Mouse (Mus musculus): ENCODE results near the gene Gucd1.
A peak's percentile ranks its signal among the peaks of the same experiment; 100 is the strongest.
"Not testable (repeated sequence)": the region's sequence is repeated elsewhere in the genome, so short reads cannot be mapped to it uniquely, and the experiment has no call there.

The Gucd1 gene

DNA sequence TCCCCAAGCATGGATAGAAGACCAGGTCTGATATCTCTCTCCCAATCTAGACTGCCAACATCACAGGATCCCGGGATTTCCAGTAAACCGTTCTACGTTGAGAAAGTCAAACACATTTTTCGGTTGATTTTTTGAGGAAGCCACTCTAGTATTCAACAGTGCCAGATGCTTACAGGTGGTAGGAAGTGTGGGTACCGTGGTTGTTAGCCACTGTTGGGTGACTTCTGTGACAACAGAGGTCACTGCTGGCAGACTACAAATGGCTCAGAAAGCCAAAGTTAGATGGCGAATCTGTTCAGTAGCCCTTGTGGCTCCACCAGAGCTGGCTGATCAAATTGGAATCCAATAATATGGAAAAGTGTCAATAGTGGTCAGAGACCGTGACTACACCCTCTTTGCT, 14.1 kb downstream of the Gucd1 start:
- DNase-seq (ENCODE audit: low spot score) = no peak

DNA sequence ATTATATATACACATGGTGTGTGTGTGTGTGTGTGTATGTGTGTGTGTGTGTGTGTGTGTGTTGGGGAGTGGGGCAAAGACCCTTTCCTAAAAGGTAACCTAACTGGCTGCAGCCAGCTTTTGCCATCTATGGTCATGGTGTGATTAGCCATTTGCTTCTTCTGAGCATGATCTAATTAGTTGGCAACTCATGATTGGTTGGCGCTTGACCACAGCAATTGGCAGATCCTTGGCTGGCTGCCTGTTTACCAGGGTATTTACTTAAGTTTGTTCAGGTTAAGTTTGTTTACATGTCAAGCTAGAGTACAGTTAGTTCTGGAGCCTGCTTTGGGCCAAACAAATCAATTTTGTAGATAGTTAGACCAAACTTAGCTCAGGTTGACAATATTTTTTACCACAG, 16.1 kb downstream of the Gucd1 start:
- no peak for DNase-seq (ENCODE audit: low spot score)

DNA sequence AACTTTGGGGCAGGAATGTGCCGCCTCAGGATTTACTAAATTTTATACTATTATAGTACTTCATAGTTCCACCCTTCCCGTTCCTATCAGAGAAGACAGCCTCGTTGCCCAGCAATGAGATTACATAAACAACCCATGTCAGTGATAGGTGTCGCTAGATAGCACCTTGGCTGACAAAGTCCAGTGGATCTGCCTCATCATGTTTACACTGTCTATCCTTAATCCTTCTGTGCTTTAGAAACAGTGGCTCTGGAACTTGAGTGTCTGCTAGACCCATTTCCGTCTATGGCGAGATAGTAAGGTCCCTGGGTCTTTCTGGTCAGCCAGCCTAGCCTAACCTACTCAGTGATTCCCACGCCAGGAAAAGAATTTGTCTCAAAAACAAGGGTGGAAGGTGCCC, 17.4 kb downstream of the Gucd1 start:
- no peak for DNase-seq (ENCODE audit: low spot score)

DNA sequence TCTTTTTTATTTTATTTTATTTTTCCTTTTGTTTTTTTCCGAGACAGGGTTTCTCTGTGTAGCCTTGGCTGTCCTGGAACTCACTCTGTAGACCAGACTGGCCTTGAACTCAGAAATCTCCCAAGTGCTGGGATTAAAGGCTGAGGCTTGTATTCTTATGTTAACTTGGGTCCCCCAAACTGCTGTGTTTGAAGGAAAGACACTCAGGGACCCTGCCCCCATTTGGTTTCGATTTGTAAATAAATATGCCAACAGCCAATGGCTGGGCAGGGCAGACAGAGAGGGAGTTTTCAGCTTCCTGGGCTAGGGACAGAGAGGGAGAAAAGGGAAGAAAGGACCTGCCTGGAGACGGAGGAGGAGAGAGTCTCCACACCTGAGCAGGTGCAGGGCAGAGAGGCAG, 18.0 kb downstream of the Gucd1 start:
- DNase-seq (ENCODE audit: low spot score) = no peak

DNA sequence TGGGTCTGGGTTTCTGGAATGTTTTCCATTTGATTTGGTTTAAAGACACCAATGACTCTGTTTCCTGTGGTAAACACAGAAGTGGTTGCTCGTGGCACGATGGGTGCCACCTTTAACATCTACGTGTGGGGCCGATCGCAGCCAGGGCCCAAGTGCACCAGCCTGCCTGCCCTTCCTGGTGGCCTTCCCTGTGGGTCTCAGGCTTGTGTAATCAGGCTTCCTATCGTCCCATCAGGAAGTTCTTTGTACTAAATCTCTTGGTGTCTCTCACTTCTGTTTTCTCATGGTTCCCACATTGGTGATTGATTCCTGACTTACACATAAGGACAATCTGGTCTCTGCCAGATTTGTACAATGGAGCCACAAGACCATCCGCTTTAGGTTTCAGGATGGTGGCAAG, 18.6 kb downstream of the Gucd1 start:
- not testable (repeated sequence) for DNase-seq (ENCODE audit: low spot score)

DNA sequence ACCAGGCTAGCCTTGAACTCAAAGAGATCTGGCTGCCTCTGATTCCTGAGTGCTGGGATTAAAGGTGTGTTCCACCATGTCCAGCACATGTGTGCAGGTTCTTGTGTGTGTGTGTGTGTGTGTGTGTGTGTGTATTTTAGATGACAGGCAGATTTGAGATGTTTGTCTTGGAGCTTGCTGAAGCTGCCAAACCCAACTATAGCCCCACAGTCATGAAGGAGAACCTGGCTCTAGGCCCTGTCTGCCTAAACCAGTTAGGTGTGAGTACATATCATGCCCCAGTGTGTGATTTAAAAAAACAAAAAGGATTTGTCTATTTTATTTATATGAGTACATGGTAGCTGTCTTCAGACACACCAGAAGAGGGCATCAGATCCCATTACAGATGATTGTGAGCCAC, 21.9 kb downstream of the Gucd1 start:
- no peak for DNase-seq (ENCODE audit: low spot score)

DNA sequence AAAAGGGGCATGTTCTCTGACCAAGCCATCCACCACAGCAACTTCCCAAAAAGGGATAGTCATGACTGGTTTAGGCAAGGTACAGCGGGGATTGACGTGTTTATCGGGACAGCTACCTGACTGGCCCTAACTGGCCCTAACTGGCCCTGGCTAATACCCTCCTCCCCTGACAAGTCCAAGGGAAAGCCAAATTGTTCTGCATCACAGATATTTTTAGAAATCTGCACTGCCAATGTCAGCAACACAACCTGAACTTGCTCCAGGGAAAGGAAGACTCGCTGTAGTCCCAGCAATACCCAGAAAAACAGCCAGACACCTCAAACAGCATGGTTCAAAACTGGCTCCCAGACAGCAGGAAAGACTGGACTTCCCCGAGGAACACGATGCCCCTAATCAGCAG, 22.5 kb downstream of the Gucd1 start:
- no peak for DNase-seq (ENCODE audit: low spot score)

DNA sequence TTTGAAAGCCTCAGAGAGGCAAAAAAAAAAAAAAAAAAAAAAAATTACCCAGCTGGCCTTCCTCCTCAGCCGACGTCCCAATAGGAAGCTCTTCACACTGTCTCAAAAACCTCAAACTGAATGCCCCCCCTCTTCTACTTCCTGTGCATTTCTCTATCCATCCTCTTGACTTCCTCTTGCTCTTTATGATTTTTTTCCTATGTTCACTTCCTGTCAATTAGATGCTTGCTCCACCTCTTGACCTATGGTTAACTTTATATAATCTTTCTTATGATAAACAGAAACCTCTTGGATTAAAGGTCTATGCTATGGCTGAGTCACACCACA, 25.9 kb downstream of the Gucd1 start:
- no peak for DNase-seq (ENCODE audit: low spot score)

DNA sequence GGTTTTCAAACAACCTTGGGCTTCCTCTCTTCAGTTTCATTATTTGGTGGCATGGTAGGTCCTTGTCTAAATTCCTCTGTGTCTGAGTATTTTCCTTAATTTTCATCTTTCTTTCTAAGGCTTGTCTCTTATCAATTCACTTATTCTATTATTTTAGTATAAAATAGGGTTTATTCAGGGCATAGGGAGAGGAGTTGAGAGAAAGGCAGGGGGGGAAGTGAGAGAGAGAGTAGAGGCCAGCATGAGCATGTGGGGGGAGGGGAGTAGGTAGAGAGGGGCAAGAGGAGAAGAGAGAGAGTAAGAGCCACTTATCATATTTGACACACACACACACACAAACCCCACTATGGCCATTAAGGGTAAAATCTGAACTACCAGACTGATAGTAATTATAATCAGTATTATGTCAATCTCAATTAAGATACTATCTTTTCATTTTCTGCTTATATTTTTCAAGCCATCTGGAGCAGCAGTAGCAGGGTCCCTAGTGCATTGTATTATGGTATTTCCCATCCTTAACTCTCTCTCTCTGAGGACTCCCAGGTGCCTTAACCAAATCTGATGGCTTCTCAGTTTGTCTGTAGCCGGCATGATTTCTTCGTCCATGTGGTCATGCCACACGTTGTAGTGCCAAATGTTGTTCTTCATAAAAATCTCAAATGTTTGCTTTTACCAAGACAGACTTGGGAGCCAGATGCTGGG, 26.4 kb downstream of the Gucd1 start:
- DNase-seq (ENCODE audit: low spot score) = no peak

DNA sequence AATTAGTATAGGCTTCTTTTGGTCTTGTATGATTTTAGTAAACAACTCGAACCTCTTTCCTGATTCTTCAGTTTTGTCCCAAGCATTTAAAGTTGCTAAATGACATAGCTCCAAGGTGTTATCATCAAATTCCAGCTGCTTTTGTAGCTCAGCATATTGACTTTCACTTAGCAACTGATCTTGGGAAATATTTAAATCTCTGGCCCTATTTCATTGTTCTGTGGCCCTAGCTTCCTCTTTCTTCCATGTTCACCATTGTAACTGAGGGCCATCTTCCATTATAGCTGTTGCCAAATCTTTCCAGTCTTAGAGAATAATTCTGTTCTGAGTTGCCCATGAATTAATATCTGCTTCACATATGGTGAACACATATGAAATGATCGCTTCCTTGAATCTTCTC, 27.0 kb downstream of the Gucd1 start:
- no peak for DNase-seq (ENCODE audit: low spot score)

DNA sequence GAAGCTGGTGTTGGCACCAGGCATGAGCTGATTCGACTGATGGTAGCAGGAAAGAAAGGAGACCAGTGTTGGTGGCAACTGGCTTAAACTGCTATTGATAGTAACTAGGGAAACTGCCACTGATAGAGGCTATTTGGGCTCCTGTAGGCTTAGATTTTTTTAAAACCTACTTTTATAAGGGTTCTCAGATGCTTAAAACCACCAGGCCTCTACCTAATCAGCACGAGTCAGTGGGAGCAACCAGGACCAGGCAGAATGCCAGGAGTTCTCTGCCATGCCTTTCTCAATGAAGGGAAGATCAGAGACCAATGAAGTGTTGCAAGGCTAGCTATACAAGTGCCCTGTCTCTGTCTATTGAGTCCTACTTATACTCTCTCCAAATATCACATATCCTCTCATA, 28.2 kb downstream of the Gucd1 start:
- no peak for DNase-seq (ENCODE audit: low spot score)

DNA sequence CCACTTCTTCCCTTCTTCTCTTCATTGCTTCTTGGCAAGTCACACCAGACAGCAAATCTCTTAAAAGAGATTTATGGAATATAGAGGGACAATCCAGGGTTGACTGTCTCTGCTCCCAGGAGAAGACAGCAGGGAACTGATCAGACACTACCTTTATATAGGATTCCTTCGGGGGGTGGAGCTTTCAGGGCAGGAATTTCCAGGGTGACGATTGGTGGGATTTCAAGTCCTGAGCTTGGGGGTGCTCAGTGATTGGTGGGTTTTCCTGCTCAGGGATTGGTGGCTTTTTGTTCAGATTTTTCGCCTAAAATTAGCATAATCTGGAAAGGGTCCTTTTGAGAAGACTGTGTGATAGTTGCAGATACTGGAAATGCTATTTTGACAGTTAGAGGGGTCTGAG, 30.6 kb downstream of the Gucd1 start:
- no peak for DNase-seq (ENCODE audit: low spot score)

DNA sequence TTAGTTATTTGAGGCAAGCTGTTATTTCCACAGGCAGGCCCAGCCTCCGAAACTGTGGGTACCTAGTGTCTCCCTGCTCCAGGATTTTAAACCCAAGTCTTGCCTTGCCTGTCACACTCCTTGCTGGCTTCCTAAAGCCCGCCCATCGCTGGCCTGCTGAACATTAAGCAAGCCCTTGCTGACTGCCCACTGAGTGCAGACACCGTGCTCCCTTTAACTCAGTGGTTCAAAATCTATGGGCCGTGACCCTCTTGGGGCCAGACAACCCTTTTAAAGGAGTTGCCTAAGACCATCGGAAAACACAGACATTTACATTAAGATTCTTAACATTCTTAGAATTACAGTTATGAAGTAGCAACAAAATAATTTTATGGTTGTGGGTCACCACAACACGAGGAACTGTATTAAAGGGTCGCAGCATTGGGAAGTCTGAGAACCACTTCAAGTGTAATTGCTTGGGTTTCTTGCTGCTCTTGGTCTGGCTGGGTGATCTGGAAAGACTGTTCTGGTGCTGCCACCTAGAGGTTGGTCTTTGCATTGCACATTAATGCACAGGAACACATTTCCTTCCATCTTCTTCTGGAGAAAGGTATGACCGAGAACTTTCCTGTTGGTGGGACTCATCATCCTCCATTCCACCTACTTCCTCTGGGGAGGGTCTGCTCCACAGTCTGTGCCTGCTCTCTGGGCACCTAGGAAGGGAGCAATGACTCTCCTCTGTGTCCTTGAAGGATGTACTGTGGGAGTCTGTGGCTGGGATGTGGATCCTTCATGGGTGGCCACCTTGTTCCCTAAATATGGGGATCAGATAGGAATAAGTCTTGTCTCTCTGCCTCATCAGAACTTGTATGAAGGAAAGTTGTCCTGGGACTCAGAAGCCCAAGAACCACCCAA, 31.4 kb downstream of the Gucd1 start:
- DNase-seq (ENCODE audit: low spot score) = peak; percentile 58

DNA sequence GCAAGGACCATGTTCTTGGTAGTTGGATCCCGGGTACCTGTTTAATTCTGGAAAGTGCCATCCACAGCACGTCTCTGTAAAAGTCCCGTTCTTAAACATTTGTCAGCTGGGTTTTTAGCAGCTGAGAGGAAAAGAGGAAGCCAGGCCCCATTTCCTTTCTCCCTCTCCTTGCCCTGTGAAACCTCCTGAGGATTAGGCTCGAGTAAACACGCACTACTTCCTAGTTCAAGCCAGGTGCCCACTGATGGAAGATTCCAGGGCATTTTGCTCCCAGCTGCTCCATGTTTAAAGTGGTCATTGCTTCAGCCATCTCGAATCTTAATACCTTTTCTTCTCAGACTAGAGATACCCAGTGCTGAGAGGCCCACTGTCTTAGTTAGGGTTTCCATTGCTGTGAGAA, 33.0 kb downstream of the Gucd1 start:
- no peak for DNase-seq (ENCODE audit: low spot score)

DNA sequence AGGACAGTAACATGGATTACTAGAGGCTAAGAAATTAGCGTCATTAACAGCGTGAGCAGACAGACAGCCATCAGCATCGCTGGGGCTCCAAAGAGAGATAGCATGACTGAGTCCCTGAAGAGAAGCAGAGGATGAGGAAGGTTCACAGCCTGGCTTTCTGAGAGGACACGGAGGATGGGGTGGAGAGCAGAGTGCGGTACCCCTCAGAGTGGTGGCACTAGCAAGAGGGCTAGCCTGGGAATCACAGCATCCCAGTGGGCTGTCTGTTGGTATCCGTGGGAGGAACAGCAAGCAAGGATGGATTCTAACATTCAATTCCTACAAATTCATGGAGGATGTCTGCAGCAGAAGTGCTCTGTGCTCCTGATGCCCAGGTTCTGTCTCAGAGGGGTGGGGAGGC, 33.7 kb downstream of the Gucd1 start:
- no peak for DNase-seq (ENCODE audit: low spot score)

DNA sequence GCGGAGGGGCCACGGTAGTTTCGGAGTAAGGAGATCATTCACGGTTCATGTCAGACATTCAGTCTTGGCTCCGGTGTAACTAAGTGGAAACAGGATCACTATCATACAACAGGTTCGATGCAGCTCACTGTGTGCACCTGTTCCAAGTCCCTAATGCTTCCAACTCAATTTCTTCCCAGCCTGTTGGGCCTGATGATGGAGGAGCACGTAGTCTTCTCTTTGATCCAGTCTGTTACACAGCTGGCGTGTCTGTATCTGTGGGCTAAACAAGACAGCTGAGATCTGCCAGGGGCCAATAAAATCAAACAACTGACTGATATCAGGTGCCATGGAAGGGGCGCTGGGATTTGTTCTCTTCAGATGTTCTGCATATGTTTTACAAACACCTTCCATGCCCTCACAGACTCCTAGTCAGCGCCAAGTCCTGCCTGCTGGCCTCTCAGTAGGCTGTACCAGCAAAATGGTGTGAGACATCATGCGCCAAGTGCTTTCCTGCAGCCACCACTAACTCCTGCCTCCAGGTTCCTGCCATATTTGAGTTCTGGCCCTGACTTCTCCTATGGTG, 34.8 kb downstream of the Gucd1 start:
- DNase-seq (ENCODE audit: low spot score) = no peak

DNA sequence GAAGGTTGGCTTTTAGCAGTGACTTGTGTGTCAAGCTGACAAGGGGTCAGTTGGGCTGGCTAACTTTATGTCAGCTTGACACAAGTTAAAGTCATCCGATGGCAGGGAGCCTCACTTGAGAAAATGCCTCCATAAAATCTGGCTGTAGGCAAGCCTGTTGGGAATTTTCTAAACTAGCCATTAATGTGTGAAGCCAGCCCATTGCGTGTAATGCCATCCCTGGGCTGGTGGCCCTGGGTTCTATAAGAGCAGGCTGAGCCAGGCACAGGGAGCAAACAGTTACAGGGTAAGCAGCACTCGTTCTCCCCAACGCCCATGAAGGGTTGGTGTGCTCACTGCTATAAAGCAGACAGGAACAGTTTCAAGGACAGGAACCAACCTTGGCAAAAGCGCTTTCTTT, 35.5 kb downstream of the Gucd1 start:
- DNase-seq (ENCODE audit: low spot score) = no peak

DNA sequence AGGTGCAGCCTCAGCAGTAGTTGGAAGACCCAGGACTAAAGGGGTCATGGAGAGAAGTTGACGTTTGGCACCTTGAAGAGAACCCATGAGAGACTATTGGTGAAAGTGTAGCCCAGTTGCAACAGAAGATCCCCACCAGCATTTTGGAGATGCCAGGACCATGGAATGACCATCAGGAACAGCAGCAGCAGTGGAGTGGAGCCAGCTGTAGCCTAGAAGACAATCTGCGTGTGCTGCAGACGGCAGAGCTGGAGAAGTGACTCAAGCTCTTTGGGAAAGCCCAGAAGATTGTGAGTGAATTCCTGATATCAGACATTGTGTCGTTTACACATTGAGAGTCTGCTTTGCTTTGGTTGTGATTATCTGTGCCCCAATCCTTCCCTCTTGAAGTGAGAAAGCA, 36.1 kb downstream of the Gucd1 start:
- DNase-seq (ENCODE audit: low spot score) = no peak

DNA sequence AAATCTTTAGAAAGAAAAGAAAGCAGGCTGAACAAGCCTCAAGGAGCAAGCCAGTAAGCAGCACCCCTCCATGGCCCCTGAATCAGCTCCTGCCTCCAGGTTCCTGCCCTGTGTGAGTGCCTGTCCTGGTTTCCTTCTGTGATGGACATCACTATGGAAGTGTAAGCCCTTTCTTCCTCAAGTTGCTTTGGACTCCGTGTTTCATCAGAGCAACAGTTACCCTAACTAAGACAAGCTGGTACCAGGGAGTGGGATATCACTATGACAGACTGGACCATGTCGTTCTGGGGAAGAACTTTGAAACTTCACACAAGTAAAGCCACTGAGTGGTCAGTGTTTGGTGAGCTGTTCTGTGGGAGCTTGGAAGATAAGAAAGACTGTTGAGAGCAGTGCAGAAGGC, 37.8 kb downstream of the Gucd1 start:
- DNase-seq (ENCODE audit: low spot score) = no peak

DNA sequence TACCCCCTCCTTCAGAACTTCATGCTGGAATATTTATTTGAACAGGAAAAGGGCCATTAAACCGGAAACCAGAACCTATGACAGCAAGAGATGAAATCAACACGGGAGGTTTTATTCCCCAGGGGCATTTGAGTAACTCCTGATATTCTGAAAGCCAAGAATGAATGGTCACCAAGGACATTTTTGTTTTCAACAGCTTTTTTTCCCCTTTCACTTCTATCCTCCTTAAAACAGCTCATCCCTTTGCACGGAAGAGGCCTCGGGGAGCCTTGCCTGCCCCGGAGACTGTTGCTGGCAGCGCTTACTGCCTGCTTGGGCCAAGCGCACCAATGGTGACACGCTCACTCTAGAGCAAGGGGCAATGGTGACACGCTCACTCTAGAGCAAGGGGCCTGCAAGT, 40.7 kb downstream of the Gucd1 start:
- no peak for DNase-seq (ENCODE audit: low spot score)

DNA sequence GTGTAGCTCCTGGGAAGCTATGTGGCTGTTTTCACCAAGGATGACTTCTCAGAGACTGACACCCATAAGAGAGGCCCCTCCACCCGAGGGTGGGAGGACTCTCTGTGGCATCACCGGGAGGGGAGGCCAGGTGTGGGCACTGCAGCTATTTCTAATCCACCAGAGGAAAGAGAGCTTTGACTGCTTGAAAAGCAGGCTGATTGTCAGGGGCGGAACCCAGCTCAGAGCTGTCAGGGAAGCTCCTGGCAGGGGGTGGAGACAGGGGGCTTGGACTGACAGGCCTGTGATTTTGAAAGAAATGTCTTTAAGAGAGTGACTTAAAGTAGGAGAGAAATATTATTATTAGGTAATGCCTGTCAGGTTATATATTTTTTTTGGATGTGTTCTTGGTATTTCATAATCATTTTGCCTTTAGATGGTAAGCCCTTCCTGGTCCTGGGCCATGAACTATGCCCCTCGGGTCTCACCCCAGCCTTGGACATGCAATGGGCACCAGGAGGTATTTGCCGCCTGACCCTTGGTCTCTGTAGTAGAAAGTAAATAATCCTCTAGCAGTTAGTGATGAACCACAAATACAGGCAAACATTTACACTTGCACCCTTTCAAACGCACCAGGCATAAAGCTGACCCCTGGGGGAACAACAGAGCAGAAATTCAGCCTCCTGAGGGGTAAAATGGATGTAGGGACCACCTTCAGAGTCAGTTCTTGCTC, 42.5 kb downstream of the Gucd1 start:
- not testable (repeated sequence) for DNase-seq (ENCODE audit: low spot score)

DNA sequence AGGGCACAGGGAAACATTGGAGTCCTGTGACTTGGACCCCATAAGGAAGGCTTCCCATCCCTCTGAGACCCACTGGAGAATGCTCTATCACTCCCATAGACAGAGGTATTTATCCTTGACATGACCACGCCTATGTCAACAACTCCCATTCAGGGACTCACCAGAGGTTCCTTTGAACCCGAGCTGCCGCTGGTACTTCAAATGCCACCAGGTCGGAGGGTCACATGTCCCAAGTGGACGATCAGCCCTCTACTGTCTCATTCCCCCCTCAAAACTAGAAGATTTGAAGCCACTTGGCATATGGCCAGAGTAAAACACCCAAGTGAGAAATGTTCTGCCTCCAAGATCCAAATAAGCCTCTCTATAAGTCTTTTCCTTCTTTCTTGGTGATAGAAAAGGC, 43.2 kb downstream of the Gucd1 start:
- no peak for DNase-seq (ENCODE audit: low spot score)

DNA sequence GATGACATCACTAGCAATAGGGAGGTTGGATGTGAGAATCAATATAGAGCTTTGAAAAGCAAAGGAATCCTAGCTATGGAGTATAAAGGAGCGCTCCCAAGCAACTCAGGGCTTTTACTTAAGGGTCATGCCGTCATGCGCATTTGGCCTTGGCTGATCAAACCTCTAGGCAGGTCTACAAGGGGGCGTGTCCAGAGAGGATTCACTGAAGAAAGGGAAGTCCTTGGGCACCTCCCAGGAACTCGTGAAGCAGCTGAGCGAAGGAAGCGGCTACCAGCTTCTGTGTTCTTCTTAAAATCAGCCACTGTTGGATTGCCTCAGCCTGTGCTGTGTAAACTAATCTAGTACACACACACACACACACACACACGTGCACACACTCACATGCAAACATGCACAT, 44.4 kb downstream of the Gucd1 start:
- DNase-seq (ENCODE audit: low spot score) = no peak
